Mouse (Mus musculus): Measurements from ENCODE around the gene Gm7694.

- TF ChIP-seq EP300 (IDR thresholded peaks at IDR 0.05; ENCODE audit: insufficient read depth, low read depth, low read length) (no peak), CTCF (IDR thresholded peaks at IDR 0.05; ENCODE audit: low read depth, low read length) (no peak), POLR2A (IDR thresholded peaks at IDR 0.05; ENCODE audit: insufficient read depth, low read length) (no peak)
These were observed 25.8 kb upstream of the Gm7694 start for GRCm38 (mm10) chr1:170331926-170332325.
